Mouse (Mus musculus) large intestine, adult 2 months (tissue): ENCODE measurements around the gene Hist1h3b. TPM values are rescaled to one million over a fixed set of nuclear protein-coding genes. Genes with fewer than 3 reads are reported as not detected.
"Not testable (repeated sequence)": the region's sequence is repeated elsewhere in the genome, so short reads cannot be mapped to it uniquely, and the experiment has no call there.

Source experiments
- DNase-seq: peaks from one replicate; pipeline ENCODE4 v3.0.0-alpha.2; 2012; ENCODE audit warnings: low read depth, low spot score
- WGBS: fragments of 180-500 bp; shearing (Covaris S2); methylation state at CpG from one replicate; pipeline ENCODE4 v1.1.7; 2018; 5-methylcytosine and 5-hydroxymethylcytosine counted together
- polyA plus RNA-seq: library from polyadenylated mRNA; depleted of rRNA; stranded (reverse); fragments of >200 nt; gene quantifications from 2 replicates; pipeline ENCODE4 v1.2.3, GENCODE M21; 2012; rRNA removed

The Hist1h3b gene
- 22.1 and 33.6 TPM in 2 replicates for polyA plus RNA-seq

- 1% methylated on average over 23 of the region's 47 CpGs for WGBS
- peak; percentile 89 for DNase-seq
Observed at GRCm38 (mm10) chr13:23752067-23752741, at the start of gene Hist1h3b. Gene Hist1h3b (plus strand): TSS chr13:23752267.

GRCm38 (mm10) chr13:23702801-23703200, 49.3 kb upstream of the Hist1h3b start:
- 46% methylated on average over 2 of the region's 2 CpGs for WGBS
- DNase-seq: not testable (repeated sequence)

GRCm38 (mm10) chr13:23705751-23706356, 46.2 kb upstream of the Hist1h3b start:
- DNase-seq: no peak
- WGBS: 91% methylated on average over 7 of the region's 7 CpGs

GRCm38 (mm10) chr13:23706771-23707170, 45.3 kb upstream of the Hist1h3b start:
- 96% methylated on average over 12 of the region's 12 CpGs for WGBS
- DNase-seq: no peak

GRCm38 (mm10) chr13:23708041-23708440, 44.0 kb upstream of the Hist1h3b start:
- no peak for DNase-seq
- WGBS: 89% methylated on average over 4 of the region's 4 CpGs

- 44% methylated on average over 4 of the region's 4 CpGs for WGBS
- DNase-seq: no peak
Observed at GRCm38 (mm10) chr13:23708654-23709053, 43.4 kb upstream of the Hist1h3b start.

- whole genome bisulfite sequencing: 13% methylated on average over 15 of the region's 15 CpGs
- DNase-seq: no peak
Observed at GRCm38 (mm10) chr13:23709714-23710373, 42.2 kb upstream of the Hist1h3b start.

GRCm38 (mm10) chr13:23710374-23711089, 41.5 kb upstream of the Hist1h3b start, which contains the start of gene Hfe:
Gene Hfe (minus strand): TSS chr13:23710854.
- 2% methylated on average over 17 of the region's 17 CpGs for WGBS
- no peak for DNase-seq

GRCm38 (mm10) chr13:23716261-23717042, 35.6 kb upstream of the Hist1h3b start:
- DNase-seq: no peak
- WGBS: 78% methylated on average over 5 of the region's 5 CpGs

GRCm38 (mm10) chr13:23717176-23717575, 34.9 kb upstream of the Hist1h3b start:
- no peak for DNase-seq
- 70% methylated on average over 11 of the region's 11 CpGs for WGBS

- WGBS: 24% methylated on average over 2 of the region's 2 CpGs
- DNase-seq: not testable (repeated sequence)
Observed at GRCm38 (mm10) chr13:23717593-23718245, 34.3 kb upstream of the Hist1h3b start.

- no peak for DNase-seq
- 91% methylated on average over 4 of the region's 4 CpGs for WGBS
Observed at GRCm38 (mm10) chr13:23724239-23724638, 27.8 kb upstream of the Hist1h3b start.

GRCm38 (mm10) chr13:23725213-23725612, 26.9 kb upstream of the Hist1h3b start:
- DNase-seq: no peak
- WGBS: 38% methylated on average over 1 of the region's 1 CpGs

- WGBS: 88% methylated on average over 18 of the region's 18 CpGs
- no peak for DNase-seq
Observed at GRCm38 (mm10) chr13:23728472-23729191, 23.4 kb upstream of the Hist1h3b start.

- DNase-seq: no peak
- 88% methylated on average over 9 of the region's 9 CpGs for WGBS
Observed at GRCm38 (mm10) chr13:23729192-23729525, 22.9 kb upstream of the Hist1h3b start.

GRCm38 (mm10) chr13:23729706-23730105, 22.4 kb upstream of the Hist1h3b start:
- 90% methylated on average over 5 of the region's 5 CpGs for WGBS
- DNase-seq: no peak

- WGBS: 20% methylated on average over 8 of the region's 8 CpGs
- peak; percentile 87 for DNase-seq
Observed at GRCm38 (mm10) chr13:23730479-23730878, 21.6 kb upstream of the Hist1h3b start.

GRCm38 (mm10) chr13:23732156-23732804, 19.8 kb upstream of the Hist1h3b start:
- 22% methylated on average over 8 of the region's 8 CpGs for WGBS
- no peak for DNase-seq
